Mouse (Mus musculus) embryonic fibroblast, embryonic 13.5 days (primary cell): Measurements from ENCODE around the gene Ndufaf1.

Experiments
- CTCF ChIP-seq: IDR thresholded peaks from 2 replicates; pipeline ENCODE4 v1.5.1; 2011; ENCODE audit warnings: mild to moderate bottlenecking, control low read depth, low read length, moderate library complexity, borderline replicate concordance; ENCODE audit not compliant: insufficient read depth
- POLR2A ChIP-seq: IDR thresholded peaks from 2 replicates; pipeline ENCODE4 v1.6.1; 2011; ENCODE audit warnings: low read depth, mild to moderate bottlenecking, control low read depth, low read length, moderate library complexity

DNA sequence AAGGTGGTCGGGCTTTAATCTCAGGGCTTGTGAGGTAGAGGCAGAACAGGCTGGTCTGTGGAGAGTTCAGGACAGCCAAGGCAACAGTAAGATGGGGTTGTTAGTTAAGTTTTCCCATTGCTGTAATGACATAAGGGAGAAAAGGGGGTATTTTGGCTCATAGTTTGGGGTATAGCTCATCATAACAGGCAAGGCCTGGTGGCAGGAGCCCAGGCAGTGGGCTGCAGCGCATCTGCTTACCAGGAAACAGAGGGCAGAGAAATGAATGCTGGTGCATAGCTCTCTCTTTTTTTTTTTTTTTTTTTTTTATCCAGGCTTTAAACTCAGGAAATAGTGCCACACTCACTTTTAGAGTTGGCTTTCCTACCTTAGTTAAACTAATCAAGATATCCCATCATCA is 40.5 kb upstream of the Ndufaf1 start:
- TF ChIP-seq POLR2A (no peak), CTCF (no peak)
